Mouse (Mus musculus) lung, adult 18-20 months (tissue): Measurements from ENCODE around the gene Nanos3.

ENCODE experiments used
- DNase-seq, 2 experiments: peaks; one replicate each; pipeline ENCODE4 v3.0.0; 2022; ENCODE audit warnings: mixed read lengths in 2 of 2

Gene Nanos3

GRCm38 (mm10) chr8:84185117-84185516, at the start of gene Nanos3:
TSS of gene Nanos3 (minus strand) at chr8:84185217.
- DNase-seq = no peak

GRCm38 (mm10) chr8:84233055-84233454, 48.0 kb upstream of the Nanos3 start:
- peak in 1 of 2 experiments; percentile 53 for DNase-seq

GRCm38 (mm10) chr8:84230735-84231134, 45.7 kb upstream of the Nanos3 start:
- no peak for DNase-seq

- DNase-seq = no peak
These were observed 38.5 kb upstream of the Nanos3 start for GRCm38 (mm10) chr8:84223322-84224029.

- DNase-seq = no peak
These were observed 37.6 kb upstream of the Nanos3 start for GRCm38 (mm10) chr8:84222566-84223165.

GRCm38 (mm10) chr8:84220105-84220504, 35.1 kb upstream of the Nanos3 start:
- DNase-seq = no peak

GRCm38 (mm10) chr8:84218143-84218542, 33.1 kb upstream of the Nanos3 start:
- no peak for DNase-seq

GRCm38 (mm10) chr8:84217206-84217605, 32.2 kb upstream of the Nanos3 start:
- no peak for DNase-seq

- no peak for DNase-seq
These were observed 28.3 kb upstream of the Nanos3 start for GRCm38 (mm10) chr8:84213277-84213676.

- peak in 1 of 2 experiments; percentile 31 for DNase-seq
These were observed 27.0 kb upstream of the Nanos3 start for GRCm38 (mm10) chr8:84211881-84212563.

- no peak for DNase-seq
These were observed 26.2 kb upstream of the Nanos3 start for GRCm38 (mm10) chr8:84211202-84211601.

GRCm38 (mm10) chr8:84210167-84210791, 25.3 kb upstream of the Nanos3 start:
- peak; percentile 68 to 76 for DNase-seq

GRCm38 (mm10) chr8:84208381-84209380, 23.7 kb upstream of the Nanos3 start:
- no peak for DNase-seq

GRCm38 (mm10) chr8:84207811-84208210, 22.8 kb upstream of the Nanos3 start:
- peak; percentile 85 for DNase-seq

- no peak for DNase-seq
These were observed 21.6 kb upstream of the Nanos3 start for GRCm38 (mm10) chr8:84206666-84207065.

- no peak for DNase-seq
These were observed 20.1 kb upstream of the Nanos3 start for GRCm38 (mm10) chr8:84205073-84205472.

- peak; percentile 87 to 90 for DNase-seq
These were observed 19.2 kb upstream of the Nanos3 start for GRCm38 (mm10) chr8:84203975-84204772.

- DNase-seq = peak; percentile 92 to 95
These were observed 18.2 kb upstream of the Nanos3 start for GRCm38 (mm10) chr8:84202938-84203917.

- DNase-seq = peak; percentile 89 to 92
These were observed 17.4 kb upstream of the Nanos3 start for GRCm38 (mm10) chr8:84202466-84202865.
